Mouse (Mus musculus) liver, adult 2 months (tissue): ENCODE data around the gene Kdm5a. TPM values are rescaled to one million over a fixed set of nuclear protein-coding genes. Genes with fewer than 3 reads are reported as not detected.
A peak's percentile ranks its signal among the peaks of the same experiment; 100 is the strongest.

ENCODE experiments used
- DNase-seq: peaks from one replicate; pipeline ENCODE4 v3.0.0-alpha.2; 2011; ENCODE audit warnings: low read depth, low spot score; ENCODE audit errors: extremely low read depth
- H3K27ac ChIP-seq: fragments of 200-500 bp; replicated peaks from 2 replicates; pipeline ENCODE4 v1.5.1; 2012; ENCODE audit warnings: low read depth, mild to moderate bottlenecking, control low read depth, inconsistent platforms, low read length; ENCODE audit not compliant: insufficient read depth
- H3K27me3 ChIP-seq: fragments of 200-500 bp; 2 replicates; pipeline ENCODE4 v1.6.1; 2012; ENCODE audit warnings: mild to moderate bottlenecking, moderate library complexity, low read length, inconsistent platforms; ENCODE audit not compliant: control insufficient read depth, insufficient read depth
- H3K36me3 ChIP-seq: fragments of 200-500 bp; 2 replicates; pipeline ENCODE4 v1.6.1; 2012; ENCODE audit warnings: low read length, inconsistent platforms; ENCODE audit not compliant: control insufficient read depth, insufficient read depth
- H3K4me1 ChIP-seq: fragments of 200-500 bp; 2 replicates; pipeline ENCODE4 v1.6.1; 2011; ENCODE audit warnings: low read length; ENCODE audit not compliant: control insufficient read depth, insufficient read depth
- H3K4me3 ChIP-seq: fragments of 200-500 bp; 2 replicates; pipeline ENCODE4 v1.5.1; 2011; ENCODE audit warnings: low read depth, mild to moderate bottlenecking, control low read depth, low read length, moderate library complexity; ENCODE audit not compliant: insufficient read depth
- H3K79me2 ChIP-seq: fragments of 200-500 bp; 2 replicates; pipeline ENCODE4 v1.6.1; 2012; ENCODE audit warnings: inconsistent platforms, mild to moderate bottlenecking, low read length, moderate library complexity; ENCODE audit not compliant: control insufficient read depth, insufficient read depth
- H3K9ac ChIP-seq: fragments of 200-500 bp; 2 replicates; pipeline ENCODE4 v1.6.1; 2012; ENCODE audit warnings: low read depth, mild to moderate bottlenecking, control low read depth, inconsistent platforms, low read length
- CTCF ChIP-seq: fragments of 200-500 bp; IDR thresholded peaks from 2 replicates; pipeline ENCODE4 v1.5.1; 2011; ENCODE audit warnings: low read depth, low read length, control low read depth
- POLR2A ChIP-seq: fragments of 200-500 bp; IDR thresholded peaks from 2 replicates; pipeline ENCODE4 v1.6.1; 2011; ENCODE audit warnings: low read length, control low read depth; ENCODE audit not compliant: insufficient read depth; ENCODE audit errors: extremely low read depth
- WGBS: fragments of 180-500 bp; shearing (Covaris S2); methylation state at CpG from one replicate; pipeline ENCODE4 v1.1.7; 2018; 5-methylcytosine and 5-hydroxymethylcytosine counted together
- polyA plus RNA-seq: library from polyadenylated mRNA; depleted of rRNA; stranded (reverse); fragments of >200 nt; gene quantifications from 2 replicates; pipeline ENCODE4 v1.2.3, GENCODE M21; 2012
- total RNA-seq: library from RNA; depleted of rRNA; stranded (reverse); fragments of >200 nt; gene quantifications from 2 replicates; pipeline ENCODE4 v1.2.3, GENCODE M21; 2014

Kdm5a gene
- total and polyA plus RNA-seq, 2 experiments, result 2.2 to 24.2 TPM

DNA sequence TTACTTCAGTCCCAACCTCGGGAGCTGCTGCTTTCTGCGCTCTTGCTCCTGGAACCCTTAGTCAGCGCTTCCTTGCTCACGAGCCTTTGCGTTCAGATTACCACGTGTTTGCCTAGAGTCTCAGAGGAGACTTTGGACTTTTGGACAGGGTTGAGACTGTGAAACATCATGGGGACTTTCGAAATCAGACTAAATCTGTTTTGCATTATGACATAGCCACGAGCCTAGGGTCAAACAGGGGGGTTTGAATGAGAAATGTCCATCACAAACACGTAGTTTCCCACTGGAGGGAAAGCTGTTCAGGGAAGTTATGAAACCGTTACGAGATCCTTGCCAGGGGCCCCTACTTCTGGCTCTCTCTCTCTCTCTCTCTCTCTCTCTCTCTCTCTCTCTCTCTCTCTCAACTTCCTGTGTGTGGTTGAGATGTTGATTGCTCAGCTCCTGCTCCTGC lies 90.7 kb downstream of the Kdm5a start:
- WGBS, result 9% methylated on average over 11 of the region's 11 CpGs
- H3K9ac ChIP-seq, result peak overlapping the region; percentile 57
- H3K4me3 ChIP-seq, result no peak overlapping the region
- H3K27ac ChIP-seq, result peak overlapping the region; percentile 92
- no peaks in the 10 kb centered on the region for H3K36me3 ChIP-seq
- H3K4me1 ChIP-seq, result peaks cover 8% of the 10 kb centered on the region
- TF ChIP-seq POLR2A (no peak), CTCF (no peak)
- no peaks in the 10 kb centered on the region for H3K27me3 ChIP-seq
- no peaks in the 10 kb centered on the region for H3K79me2 ChIP-seq
- peak; percentile 98 for DNase-seq

DNA sequence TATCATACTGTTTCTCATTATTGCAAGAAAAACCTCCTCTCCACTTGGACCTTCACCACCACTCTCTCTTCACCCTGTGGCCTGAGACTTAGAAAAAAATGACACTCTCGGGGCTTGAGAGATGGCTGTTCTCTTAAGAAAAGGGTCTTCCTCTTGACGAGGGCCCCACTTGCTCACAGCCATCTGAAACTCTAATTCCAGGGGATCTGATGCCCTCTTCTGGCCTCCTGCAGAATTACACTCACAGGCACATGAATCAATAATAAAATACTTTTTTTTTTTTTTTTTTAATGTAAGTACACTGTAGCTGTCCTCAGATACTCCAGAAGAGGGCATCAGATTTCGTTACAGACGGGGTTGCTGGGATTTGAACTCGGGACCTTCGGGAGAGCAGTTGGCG lies 93.2 kb downstream of the Kdm5a start:
- H3K9ac ChIP-seq, result no peak overlapping the region
- H3K36me3 ChIP-seq, result no peaks in the 10 kb centered on the region
- H3K79me2 ChIP-seq, result no peaks in the 10 kb centered on the region
- TF ChIP-seq POLR2A (no peak), CTCF (peak; percentile 36; the same call in 1 of the 2 replicates)
- H3K27me3 ChIP-seq, result no peaks in the 10 kb centered on the region
- 49% methylated on average over 7 of the region's 7 CpGs for WGBS
- no peak overlapping the region for H3K27ac ChIP-seq
- DNase-seq, result peak; percentile 40
- H3K4me3 ChIP-seq, result no peak overlapping the region
- peaks cover 8% of the 10 kb centered on the region for H3K4me1 ChIP-seq

DNA sequence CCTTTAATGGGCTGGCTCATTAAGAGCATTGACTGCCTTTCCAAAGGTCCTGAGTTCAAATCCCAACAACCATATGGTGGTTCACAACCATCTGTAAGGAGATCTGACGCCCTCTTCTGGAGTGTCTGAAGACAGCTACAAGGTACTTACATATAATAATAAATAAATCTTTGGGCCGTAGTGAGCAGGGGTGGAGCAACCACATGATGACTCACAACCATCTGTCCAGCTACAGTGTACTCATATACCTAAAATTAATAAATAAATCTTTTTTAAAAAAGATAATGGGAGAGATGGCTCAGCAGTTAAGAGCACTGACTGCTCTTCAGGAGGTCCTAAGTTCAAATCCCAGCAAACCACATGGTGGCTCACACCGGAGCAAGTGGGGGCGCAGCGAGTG lies 93.8 kb downstream of the Kdm5a start:
- Histone ChIP-seq H3K27me3 (no peaks in the 10 kb centered on the region), H3K4me1 (peaks cover 8% of the 10 kb centered on the region), H3K79me2 (no peaks in the 10 kb centered on the region), H3K36me3 (no peaks in the 10 kb centered on the region), H3K4me3 (no peak overlapping the region), H3K9ac (no peak overlapping the region), H3K27ac (no peak overlapping the region)
- TF ChIP-seq POLR2A, result no peak
- TF ChIP-seq CTCF, result no peak
- no peak for DNase-seq
- 78% methylated on average over 5 of the region's 5 CpGs for WGBS

DNA sequence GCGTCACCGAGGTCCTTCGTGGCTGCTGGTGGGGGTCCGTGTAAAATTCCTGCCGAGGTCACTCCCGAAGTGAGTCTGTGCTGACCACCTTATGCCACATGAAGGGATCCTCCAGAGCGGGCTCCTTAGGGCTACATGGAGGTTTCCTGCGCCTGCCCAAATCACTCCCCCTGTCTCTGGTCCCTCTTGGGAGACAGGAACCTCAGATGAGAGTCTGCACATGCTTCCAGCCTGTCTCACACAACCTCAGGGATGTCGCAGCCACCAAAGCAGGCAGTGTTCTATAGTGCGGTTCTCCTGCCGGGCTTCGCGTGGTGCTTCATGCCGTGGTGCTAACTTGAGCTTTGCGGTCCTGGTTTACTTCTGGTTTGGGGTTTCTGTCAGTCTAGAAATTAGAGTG lies 97.3 kb downstream of the Kdm5a start:
- TF ChIP-seq POLR2A (no peak), CTCF (no peak)
- 75% methylated on average over 15 of the region's 15 CpGs for WGBS

DNA sequence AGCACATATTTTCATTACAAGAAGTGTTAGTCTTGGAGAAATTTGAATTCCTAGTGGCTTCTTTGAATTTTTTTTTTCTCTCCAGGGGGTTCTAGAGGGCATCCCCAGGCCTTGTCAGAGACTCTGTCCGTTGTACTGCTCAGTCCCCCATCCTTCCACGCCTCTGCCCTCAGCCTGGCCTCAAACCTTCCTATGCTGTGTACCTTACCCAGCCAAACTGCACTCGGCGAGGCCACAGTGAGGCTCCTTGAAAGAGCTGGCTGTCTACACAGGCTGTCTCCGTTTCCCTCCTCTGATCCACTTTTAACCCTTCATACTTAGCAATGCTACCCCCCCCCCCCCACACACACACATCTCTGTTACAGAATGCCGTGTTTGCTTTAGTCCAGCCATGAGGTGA lies 98.3 kb downstream of the Kdm5a start:
- WGBS, result 74% methylated on average over 6 of the region's 6 CpGs
- TF ChIP-seq CTCF, result no peak
- no peak for TF ChIP-seq POLR2A
- H3K4me3 ChIP-seq, result no peak overlapping the region
- H3K36me3 ChIP-seq, result no peaks in the 10 kb centered on the region
- H3K27ac ChIP-seq, result no peak overlapping the region
- H3K79me2 ChIP-seq, result peaks cover 17% of the 10 kb centered on the region
- H3K27me3 ChIP-seq, result no peaks in the 10 kb centered on the region
- no peak for DNase-seq
- no peak overlapping the region for H3K9ac ChIP-seq
- H3K4me1 ChIP-seq, result peaks cover 8% of the 10 kb centered on the region

More for the DNA sequence above, 97.3 kb downstream of the Kdm5a start:
- peaks cover 8% of the 10 kb centered on the region for H3K4me1 ChIP-seq
- no peak overlapping the region for H3K27ac ChIP-seq
- H3K79me2 ChIP-seq, result peaks cover 7% of the 10 kb centered on the region
- no peaks in the 10 kb centered on the region for H3K36me3 ChIP-seq
- no peaks in the 10 kb centered on the region for H3K27me3 ChIP-seq
- DNase-seq, result no peak
- H3K9ac ChIP-seq, result no peak overlapping the region
- H3K4me3 ChIP-seq, result no peak overlapping the region

DNA sequence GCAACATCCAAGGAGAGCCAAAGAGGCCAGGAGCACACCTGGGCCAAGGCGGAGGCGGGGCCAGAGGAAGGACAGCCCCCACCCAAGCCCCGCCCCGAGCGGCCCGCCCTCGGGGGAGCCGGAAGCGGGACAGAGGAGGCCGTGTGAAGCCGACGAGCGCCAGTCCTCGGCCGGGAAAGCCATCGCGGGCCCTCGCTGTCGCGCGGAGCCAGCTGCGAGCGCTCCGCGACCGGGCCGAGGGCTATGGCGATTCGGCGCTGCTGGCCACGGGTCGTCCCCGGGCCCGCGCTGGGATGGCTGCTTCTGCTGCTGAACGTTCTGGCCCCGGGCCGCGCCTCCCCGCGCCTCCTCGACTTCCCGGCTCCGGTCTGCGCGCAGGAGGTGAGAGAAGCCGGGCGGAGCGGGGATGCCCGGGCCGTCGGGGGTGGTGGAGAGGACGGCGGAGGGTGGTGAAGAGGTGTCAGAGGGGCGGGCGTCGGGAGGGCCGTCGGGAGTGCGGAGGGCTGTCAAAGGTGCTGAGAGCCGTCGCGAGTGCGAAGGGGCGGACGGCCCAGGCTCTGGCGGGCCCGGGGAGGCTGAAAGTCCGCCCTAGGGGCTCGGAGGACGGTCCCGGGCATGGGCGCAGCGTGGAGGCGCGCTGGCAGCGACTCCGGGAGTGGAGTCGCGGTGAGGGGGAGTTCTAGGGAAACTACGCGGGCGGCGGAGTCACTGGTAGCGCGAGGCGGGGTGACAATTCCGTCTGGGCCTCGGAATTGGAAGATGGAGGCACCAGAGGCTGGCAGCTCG lies 99.4 kb downstream of the Kdm5a start, which contains the start of gene Il17ra:
TSS of gene Il17ra (plus strand) at position 162 of the 786 bp plus-strand sequence.
- Histone ChIP-seq H3K9ac (peak within 1 kb of the TSS; percentile 89), H3K36me3 (no peaks in the 10 kb centered on the region), H3K27me3 (no peaks in the 10 kb centered on the region), H3K4me1 (peaks cover 8% of the 10 kb centered on the region), H3K27ac (peak within 1 kb of the TSS; percentile 38), H3K4me3 (peak within 1 kb of the TSS; percentile 87), H3K79me2 (peaks cover 18% of the 10 kb centered on the region)
- DNase-seq, result peak; percentile 56
- under 1% methylated on average over 89 of the region's 90 CpGs for WGBS
- TF ChIP-seq CTCF, result no peak
- TF ChIP-seq POLR2A, result peak; percentile 67; the same call in 1 of the 2 replicates
